Mouse (Mus musculus) heart, postnatal 25 days (tissue): ENCODE data around the gene Clic4. TPM values are rescaled to one million over a fixed set of nuclear protein-coding genes. Genes with fewer than 3 reads are reported as not detected.
A peak's percentile ranks its signal among the peaks of the same experiment; 100 is the strongest.

Source experiments
- DNase-seq: peaks from one replicate; pipeline ENCODE4 v3.0.0; 2022; ENCODE audit warnings: low spot score
- intact Hi-C: fragments of 180-260 bp; cut with DNase I; formaldehyde crosslinking; loops from one replicate; pipeline ENCODE4 v1.15.1; 2025
- total RNA-seq, 2 experiments: library from RNA; stranded (reverse); gene quantifications; 2 replicates each; pipeline ENCODE4 v1.2.3; 2021

Gene Clic4
- total RNA-seq, 2 experiments from 2014 or later: 249 to 269 TPM

DNA sequence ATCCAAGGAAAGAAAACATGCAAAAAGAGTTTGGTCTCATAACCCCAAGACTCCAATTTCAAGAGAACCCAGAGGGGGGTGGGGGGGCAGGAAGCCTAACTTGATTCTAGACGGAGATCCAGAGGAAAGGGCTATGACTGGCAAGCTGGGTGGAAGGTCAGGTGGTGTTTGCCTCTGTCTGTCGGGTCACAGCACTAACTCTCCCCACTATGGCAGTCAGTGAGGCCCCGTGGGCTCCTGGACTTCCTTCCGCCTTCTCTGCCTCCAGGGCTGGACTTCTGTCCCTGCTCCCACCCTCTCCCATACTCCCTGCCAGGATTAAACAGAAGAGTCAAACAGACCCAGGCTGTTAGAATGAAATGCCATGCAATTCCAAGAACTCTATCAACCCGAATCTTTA lies 30.9 kb downstream of the Clic4 start:
- no peak for DNase-seq
- intact Hi-C loops: no loop called here

DNA sequence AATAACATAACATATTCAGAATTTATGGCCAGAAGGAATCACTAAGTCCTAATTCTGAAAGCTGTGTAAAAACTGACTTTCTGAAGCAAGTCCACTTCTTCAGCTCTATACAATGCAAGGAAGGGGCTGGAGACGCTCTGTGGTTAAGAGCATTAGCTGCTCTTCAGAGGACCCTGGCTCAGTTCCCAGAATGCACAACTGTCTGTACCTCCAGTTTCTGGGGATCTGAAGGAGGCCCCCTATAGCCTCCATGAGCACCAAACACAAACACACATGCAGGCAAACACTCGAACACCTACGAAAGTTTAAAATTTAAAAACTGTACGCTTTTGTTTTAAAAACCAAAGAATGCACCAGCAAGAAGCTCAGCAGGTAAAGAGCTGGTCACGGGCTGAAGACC lies 31.5 kb downstream of the Clic4 start:
- DNase-seq: no peak
- intact Hi-C loops: no loop called here

DNA sequence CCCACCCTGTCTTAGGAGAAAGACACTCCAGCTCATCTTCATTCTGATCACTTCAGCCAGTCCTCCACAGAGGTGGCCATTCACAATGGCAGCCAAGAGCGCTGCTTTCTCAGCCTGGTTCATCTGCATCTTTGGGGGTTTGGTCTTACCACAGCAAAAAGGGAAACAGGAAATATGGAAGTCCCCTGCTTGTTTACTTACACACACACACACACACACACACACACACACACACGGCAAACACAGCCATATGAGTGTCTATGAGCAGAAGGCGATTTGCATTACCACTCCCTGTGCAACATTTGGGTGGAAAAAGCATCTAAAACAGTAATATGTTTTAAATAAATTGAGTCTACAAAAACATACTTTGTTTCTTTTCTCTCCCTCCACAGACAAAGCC lies 32.3 kb downstream of the Clic4 start:
- no peak for DNase-seq
- intact Hi-C loops: no loop called here

DNA sequence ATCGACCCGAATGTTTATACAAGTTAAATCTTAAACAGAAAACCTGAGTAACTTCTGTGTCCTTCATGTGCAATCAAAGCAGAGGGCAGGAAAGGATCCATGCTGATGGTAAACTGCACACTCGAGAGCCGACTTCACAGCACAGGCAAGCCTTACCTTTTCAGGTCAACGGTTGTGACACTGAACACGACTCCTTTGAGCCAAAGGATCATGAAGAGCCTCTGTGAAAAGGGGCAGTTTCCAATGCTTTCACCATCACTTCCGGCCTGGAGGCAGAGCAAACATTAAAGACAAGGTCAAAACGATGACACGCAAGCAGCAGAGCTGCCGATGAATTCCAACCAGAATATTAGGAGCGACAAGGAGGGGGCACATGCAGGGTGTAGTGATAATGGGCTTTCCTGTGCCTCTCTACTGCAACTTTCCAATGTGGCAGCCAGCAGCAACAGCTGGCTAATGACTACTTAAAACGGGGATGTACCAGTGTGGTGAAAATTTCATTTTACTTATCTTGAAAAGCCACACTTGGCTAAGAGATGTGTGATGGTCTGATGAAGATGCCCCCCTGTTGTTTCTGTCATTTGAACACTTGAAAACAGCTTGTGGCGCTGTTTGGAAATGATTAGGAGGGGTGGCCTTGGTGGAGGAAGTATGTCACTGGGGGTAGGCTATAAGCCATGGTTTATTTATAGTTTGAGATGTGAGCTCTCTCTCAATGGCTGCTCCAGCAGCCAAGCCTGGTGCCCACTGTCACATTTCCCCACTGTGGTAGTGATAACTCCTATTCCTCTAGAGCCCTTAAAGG lies 33.7 kb downstream of the Clic4 start:
- intact Hi-C loops: no loop called here
- no peak for DNase-seq

DNA sequence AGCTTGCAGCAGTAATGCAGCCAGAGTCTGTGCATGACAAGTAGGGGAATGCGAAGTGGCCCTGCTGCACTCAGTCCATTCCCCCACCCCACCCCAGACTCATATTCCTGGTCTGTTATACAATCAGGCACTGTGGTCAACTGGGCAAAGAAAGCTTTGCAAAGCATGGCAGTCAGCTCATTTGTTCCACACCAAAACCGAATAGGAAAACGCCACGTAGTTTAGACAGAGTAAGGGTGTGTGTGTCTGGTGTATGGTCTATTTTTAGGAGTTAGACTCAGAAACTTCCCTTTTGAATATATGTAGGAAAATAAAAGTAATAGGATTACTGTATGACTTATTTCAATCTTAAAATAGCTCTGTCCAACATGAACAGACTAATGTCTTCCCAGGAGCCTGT lies 36.0 kb downstream of the Clic4 start:
- DNase-seq: no peak
- intact Hi-C loops: no loop called here

DNA sequence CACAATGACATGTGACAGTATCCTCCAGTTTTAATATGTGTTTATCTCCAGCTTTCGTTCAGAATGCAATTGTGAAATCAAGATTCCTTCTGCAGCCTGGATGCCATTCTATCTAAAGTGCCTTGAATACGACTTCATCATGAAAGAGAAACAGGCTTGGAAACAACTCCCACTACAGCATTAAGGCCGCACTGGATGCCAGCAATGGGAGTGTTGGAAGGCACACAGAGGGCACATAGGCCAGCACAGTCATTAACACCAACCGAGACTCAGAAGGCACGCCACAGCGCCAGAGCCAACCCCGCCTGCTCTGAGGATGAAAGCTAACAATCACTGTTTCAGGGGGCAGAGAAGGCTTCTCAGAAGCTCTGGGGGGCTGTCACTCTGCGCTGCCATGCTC lies 37.1 kb downstream of the Clic4 start:
- intact Hi-C loops: no loop called here
- no peak for DNase-seq

DNA sequence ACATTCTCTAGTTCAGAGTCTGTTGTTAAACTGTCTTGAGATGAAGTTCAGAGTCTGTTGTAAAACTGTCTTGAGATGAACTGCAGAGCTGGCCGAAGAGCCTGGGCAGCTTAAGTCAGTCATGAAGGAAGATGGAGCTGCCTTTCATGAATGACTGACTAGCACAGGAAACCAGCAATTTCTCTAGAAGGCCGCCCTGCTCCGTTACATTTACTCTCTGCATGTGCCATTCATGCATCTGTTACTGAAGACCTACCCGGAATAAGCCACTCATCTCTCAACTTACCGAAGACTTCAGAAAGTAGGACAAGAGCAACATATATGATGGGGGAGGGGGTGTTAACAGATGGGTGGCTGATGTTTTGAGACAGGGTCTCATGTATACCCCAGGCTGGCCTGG lies 40.1 kb downstream of the Clic4 start:
- DNase-seq: no peak
- intact Hi-C loops: no loop called here

DNA sequence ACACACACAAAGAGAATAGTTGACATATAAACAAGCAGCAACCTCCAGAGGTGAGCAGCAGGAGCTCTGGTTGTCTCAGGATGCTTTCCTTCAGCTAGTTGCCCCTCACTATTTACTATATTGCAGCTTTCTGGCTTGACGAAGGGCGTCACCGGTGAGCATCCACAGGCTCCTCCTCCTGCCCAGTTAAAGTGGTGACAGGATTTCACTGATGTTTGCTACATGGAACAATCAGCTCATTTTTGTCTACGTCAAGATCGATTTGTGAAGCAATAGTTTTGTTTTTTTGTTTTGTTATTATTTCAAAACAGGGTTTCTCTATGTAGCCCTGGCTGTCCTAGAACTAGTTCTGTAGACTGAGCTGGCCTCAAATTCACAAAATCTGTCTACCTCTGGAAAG lies 41.1 kb downstream of the Clic4 start:
- DNase-seq: no peak
- intact Hi-C loops: no loop called here

DNA sequence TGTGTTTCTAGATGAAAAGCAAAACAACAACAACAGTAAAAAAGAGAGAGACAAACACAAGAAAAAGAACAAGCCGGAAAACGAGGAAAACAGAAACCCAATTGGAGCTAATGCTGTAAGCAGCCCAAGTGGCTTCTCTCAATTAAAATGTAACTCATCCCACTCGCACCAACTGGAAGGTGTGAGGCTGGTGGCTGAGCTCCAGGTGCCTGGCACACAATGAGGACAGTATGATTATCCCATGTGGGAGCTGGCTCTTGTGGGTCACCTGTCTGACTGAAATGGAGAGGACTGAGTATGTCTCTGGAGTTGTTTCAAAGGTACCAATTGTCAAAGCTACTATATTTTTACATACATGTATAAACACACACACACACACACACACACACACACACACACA lies 41.5 kb downstream of the Clic4 start:
- intact Hi-C loops: no loop called here
- DNase-seq: no peak

DNA sequence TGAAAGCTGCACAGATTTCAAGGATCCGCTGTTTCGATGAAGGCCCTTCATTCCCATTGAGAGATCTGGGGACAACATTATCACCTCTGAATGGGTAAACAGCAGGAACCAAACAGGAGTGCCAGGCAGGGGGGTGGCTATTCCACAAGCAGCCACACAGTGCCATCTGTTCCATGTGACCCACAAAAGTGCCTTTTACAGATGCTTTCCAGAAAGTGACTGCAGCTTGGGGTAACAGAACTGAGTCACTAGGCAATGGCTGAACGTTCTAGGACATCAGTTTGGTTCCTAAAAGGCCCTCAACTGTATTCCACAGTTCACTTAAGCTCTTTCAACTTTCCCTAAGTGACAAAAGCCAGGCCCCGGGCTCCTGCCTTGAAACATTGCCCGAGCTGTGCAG lies 42.0 kb downstream of the Clic4 start:
- intact Hi-C loops: no loop called here
- no peak for DNase-seq

DNA sequence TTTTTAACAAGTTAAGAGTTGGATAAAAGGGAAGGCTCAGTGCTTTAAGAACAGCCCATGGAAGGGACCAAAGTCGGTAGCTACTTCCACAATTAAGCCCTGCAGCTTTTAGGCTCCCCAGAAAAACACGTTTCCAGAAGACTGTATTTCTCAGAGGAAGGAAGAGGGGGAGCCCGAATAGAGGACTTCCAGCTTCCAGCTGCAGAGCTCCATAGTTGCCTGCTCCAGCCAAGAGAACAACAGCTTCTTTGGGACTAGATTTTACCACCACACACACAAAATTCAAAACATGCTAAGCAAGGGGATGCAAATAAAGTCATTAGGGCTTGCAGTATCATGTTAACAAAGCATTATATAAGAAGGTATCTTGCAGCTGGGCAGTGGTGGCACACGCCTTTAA lies 42.7 kb downstream of the Clic4 start:
- no peak for DNase-seq
- intact Hi-C loops: no loop called here

DNA sequence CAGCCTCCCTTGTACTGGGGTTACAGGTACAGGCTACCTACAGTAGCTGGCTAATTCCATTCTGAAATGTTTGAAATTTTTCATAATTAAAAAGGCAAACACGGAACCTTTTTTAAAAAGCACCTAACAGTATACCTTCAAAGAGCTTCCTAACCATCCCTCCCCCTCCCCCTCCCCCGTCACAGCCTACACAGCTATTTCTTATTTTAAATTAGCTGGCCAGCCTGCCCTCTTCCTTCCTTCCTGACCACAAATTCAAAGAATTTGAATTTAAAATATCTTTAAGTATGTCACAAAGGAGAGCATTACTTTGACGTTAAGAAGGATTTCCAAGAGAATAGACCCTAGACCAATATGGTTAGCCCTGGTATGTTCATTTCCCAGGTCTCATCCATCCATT lies 44.5 kb downstream of the Clic4 start:
- intact Hi-C loops: no loop called here
- no peak for DNase-seq

DNA sequence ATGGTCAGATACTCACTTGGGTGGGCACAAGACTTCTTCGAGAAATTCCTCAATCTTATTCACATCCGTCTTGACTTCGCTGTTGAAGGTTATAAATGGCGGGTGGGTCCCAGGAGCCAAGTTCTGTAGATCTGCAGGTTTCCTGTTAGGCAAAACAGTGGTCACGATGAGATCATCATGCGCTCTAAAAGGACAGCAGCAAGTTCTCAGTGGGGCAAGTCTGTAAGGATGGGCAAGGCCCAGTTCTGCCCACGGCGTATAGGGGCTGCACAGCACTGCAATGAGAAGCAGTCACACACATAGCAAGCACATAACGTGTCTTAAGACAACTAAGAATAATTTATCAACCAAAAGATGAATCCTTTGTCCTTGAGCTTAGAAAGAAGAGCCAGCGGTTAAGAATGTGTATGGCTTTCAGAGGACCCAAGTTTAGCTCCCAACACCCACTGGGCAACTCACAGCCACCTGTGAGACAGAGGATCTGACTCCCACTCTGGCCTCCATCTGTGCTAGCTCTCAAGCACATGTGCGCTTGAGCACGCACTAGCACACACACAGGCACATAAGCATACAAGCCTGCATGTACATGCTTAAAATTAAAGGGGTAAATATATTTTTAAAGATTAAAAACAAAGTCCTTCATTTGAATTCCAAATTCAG lies 46.5 kb downstream of the Clic4 start:
- intact Hi-C loops: no loop called here
- no peak for DNase-seq

DNA sequence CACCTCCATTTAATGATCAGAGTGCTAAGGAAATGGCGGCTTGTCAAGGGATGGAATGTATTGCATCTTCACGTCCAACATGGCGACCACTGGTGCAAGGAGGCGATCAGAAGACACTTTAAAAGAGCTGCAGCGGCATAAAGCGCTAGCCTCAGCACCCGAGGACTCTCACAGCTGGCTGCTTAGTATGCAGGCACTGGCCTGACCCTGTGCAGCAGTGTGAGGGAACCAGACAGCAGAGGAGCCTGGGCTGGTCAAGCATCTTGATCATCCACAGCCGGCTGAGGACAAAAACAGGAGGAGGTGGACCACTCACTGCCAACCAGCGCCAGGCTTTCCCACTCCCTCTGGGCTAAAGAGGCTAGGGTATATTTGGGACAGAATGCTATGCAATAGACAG lies 48.8 kb downstream of the Clic4 start:
- intact Hi-C loops: loop anchor here (2.0 kb wide), 1 partner anchor 45 kb away; no protein-coding TSS in a partner anchor
- DNase-seq: no peak

DNA sequence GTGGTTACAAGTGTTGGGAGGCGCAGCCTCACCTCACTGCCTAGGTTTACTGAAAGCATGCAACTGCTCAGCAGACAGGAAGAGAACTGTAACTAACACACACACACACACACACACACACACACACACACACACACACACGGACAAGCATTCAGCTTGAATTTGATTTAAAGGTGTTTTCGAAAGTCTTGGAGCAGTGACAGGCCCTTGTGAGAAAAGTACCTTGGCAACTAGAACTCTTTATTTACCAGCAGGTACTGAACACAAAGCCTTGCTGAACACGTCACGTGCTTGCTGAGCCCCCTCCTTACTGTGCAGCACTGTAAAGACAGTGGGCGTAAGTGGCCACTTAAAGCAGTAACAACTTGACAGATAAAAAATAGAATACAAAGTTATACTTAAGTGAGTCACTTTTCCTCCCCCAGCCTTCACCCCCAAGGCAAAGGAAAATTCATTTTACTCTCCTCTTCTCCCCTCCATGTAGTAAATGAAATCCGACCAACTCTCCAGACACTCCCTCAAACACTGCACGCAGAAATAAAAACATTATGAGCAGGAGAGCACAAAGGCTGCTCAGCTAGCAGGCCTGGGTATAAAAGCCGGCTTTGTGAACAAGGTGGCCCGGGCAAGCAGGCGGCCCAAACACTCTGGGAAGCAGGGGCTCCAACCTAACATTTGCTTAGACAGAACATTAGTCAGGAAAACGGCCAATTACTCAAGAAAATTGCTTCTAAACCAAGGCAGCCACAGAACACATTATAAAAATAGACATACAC lies 50.8 kb downstream of the Clic4 start:
- intact Hi-C loops: loop anchor here (2.0 kb wide), 1 partner anchor 47 kb away; no protein-coding TSS in a partner anchor

DNA sequence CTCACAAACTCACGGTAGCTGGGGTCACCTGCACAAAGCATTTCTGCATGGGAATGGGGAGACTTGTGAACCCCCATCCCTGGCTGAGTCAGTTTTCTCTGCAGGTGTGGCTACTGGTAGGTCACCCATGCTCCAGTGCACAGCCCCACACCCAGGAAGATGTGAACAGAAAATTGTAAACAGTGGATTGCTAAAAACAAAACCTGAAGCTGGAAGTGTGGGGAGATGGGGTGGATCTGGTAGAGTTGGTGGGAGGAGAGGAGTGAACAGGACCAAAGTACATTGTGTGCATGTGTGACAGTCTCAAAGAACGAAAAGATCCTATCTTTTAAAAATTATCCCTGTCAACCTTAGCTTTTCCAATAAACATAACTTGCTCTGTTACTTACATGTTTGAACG lies 52.0 kb downstream of the Clic4 start:
- DNase-seq: no peak
- intact Hi-C loops: no loop called here

More for the DNA sequence above, 50.8 kb downstream of the Clic4 start:
- DNase-seq: no peak

DNA sequence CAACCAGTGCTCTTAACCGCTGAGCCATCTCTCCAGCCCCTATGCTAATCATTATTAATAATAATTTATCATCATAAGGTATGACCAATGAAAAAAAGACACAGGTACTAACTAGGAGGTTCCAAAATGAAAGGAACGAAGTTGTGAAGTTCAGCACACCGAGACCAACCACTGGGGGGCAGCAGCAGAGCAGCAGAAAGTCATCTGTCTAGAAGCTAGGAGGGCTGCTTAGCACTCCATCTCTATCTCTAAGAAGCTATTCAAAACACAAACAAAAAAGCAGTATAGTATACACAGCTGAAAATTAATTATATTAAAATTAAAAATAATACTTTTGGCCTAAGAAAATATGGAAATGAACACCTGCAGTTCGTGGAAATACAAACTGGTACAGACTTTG lies 53.0 kb downstream of the Clic4 start:
- DNase-seq: no peak
- intact Hi-C loops: loop anchor here (1.0 kb wide), 1 partner anchor 99 kb away; no protein-coding TSS in a partner anchor

DNA sequence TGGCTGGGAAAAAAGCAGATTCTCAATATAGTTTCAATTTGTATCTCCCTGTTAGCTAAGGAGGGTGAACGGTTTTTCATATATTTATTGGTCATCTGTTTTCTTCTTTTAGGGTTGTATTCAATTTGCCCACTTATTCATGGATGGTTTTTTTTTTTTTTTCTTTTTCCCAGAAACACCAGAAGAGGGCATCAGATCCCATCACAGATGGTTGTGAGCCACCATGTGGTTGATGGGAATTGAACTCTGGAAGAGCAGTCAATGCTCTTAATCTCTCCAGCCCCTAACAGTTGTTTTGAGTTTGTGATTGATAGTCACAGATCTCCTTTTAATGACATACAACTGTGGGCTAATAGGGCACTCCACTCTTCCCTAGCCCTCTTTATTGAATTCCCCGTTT lies 62.8 kb downstream of the Clic4 start:
- intact Hi-C loops: no loop called here
- DNase-seq: no peak

DNA sequence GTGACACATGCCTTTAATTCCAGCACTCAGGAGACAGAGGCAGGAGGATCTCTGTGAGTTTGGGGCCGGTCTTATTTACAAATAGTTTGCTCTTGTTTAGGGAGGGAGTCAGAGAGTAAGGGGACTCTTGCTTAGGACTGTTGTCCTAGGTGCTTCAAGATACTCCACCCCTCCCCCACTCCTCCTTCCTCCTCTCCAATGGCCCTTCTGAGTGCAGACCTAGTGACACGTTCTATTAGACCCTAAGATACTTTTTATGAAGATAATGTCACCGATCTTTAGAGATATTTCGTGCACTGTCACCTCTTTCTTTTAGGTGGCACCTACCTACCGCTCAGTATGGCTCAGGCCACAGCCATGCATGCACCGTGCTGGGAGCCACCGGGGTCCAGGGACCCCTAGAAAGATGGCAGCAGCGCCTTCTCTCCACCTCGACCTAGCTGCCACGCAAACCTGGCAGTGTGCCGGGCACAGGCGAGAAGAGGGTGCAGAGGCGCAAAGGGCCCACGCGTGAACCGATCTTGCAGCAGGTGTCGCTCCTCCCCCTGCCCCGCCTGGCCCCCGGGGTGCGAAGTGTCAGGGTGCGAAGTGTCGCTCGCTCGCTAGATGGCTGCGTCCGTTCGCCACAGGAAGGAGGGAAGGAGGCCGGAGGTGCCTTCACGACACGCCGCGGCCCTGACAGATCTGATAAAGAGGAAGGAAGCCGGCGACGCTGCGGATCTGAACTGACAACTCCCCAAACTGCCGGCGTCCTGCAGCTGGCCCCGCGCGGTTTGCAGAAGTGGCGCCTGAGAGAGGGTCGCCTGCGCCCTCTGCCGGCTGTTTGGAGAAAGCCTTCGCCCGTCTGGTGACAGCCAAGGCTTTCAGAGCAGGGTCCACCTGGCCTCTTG lies 66.7 kb downstream of the Clic4 start:
- intact Hi-C loops: loop anchor here (1.0 to 2.0 kb wide), 3 partner anchors 140 to 262 kb away; no protein-coding TSS in a partner anchor
- DNase-seq: peak; percentile 67

DNA sequence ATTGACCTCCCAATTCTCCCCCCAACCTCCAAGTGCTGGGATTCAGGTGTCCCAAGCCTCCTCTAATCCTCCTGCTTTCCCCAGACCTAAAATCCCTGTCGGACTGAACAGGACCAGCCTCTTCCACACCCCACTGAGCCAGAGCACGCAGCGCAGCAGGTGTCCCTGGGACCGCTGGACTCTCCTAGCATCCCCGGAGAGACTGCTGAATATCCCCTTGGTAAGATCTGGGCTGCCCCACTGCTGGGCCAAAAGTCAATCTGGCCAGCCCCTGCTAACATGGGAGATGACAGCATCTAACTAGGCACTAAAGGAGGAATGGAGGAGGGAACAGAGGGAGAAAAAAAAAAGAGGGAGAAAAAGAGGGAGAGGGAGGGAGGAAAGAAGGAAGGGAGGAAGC lies 67.4 kb downstream of the Clic4 start:
- intact Hi-C loops: loop anchor here (2.0 kb wide), 1 partner anchor 186 kb away; no protein-coding TSS in a partner anchor
- no peak for DNase-seq
